Mouse (Mus musculus): ENCODE results near the gene Snx27.

DNA sequence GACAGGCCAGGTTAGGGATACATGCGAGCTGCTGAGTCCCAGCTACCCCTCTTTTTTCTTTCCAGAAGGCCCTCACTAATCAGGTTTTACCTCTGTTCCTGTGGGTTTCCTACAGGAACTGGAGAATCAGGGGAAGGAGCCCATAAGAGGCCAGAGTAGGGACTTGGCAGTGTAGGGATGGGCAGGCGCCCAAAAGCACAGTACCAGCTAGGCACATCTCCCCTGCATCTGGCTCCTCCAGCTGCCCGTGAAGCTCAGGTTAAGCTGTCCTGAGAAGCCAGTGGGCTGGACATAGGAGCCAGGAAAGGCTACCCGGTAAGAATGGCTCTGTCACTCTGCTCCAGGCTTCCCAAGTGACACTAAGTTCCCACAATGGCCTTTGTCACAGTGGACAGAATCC lies 101.1 kb downstream of the Snx27 start:
- no peak for TF ChIP-seq CTCF (IDR thresholded peaks at IDR 0.05; ENCODE audit: low read depth, low read length)
- TF ChIP-seq POLR2A (IDR thresholded peaks at IDR 0.05; ENCODE audit: borderline replicate concordance, low read depth, low read length): no peak

Measured in bone marrow macrophage, adult 2 months (primary cell).